Mouse (Mus musculus): ENCODE results near the gene Ppa2. TPM values are rescaled to one million over a fixed set of nuclear protein-coding genes. Genes with fewer than 3 reads are reported as not detected.
A peak's percentile ranks its signal among the peaks of the same experiment; 100 is the strongest.

The Ppa2 gene
- polyA plus RNA-seq, 1 experiment = 14.6 TPM

DNA sequence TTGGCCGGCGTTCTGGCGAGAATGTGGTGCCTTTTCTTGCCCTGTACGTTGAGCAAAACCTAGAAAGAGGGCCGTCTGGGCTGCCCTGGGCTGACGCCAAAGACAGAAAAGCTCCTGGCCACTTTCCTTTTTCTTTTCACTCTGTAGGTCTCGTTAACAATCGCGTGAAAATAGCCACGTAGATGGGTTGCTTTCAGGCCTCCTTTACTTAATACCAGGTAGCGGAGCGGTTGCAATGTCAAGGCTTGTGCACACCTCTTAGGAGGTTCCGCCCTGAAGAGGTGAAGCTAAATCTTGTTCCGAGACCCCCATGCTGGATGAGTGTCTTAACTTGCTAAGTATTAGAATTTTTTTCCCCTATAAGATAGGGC lies 884 bp downstream of the Ppa2 start:
- 24% methylated on average over 14 of the region's 14 CpGs for WGBS
- no peak for TF ChIP-seq CTCF (IDR thresholded peaks at IDR 0.05; ENCODE audit: extremely low read depth, insufficient read depth, insufficient read length, insufficient replicate concordance)
- no peak for TF ChIP-seq POLR2A (IDR thresholded peaks at IDR 0.05; ENCODE audit: low read depth, low read length)
- Histone ChIP-seq H3K36me3 (ENCODE audit: control insufficient read depth, insufficient read depth, low read length) (no peaks in the 10 kb centered on the region), H3K27ac (ENCODE audit: insufficient read depth, low read length) (peak overlapping the region; percentile 97), H3K4me3 (ENCODE audit: extremely low read depth, insufficient read depth, insufficient read length) (peak overlapping the region; percentile 76), H3K4me1 (ENCODE audit: control insufficient read depth, insufficient read depth, insufficient read length) (no peaks in the 10 kb centered on the region; the same call in 1 of the 2 replicates), H3K27me3 (ENCODE audit: control insufficient read depth, insufficient read depth, low read length) (no peaks in the 10 kb centered on the region)
- no peak for DNase-seq (ENCODE audit: low read depth in 1 of 2, low spot score in 2 of 2)

DNA sequence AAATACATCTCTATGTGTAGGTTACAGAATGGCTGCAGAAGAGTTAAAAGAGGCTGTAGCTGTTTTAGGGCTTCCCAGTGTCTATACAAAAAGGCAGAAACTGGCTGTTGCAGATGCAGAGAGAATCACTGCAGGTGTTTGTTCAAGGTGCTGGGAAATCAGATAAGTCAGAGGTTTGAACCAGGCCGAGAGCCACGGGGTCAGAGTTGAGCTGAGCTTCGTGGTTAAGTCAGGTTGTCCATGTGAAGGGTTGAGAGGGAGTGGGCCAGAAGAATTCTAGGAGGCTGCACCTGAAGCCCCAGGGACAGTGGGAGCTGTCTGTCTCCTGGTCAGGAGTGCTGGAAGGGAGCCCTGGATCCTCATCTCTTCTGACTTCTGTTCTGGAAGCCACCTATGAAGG lies 2.4 kb downstream of the Ppa2 start:
- Histone ChIP-seq H3K4me3 (ENCODE audit: extremely low read depth, insufficient read depth, insufficient read length) (no peak overlapping the region), H3K27ac (ENCODE audit: insufficient read depth, low read length) (no peak overlapping the region), H3K36me3 (ENCODE audit: control insufficient read depth, insufficient read depth, low read length) (no peaks in the 10 kb centered on the region), H3K4me1 (ENCODE audit: control insufficient read depth, insufficient read depth, insufficient read length) (no peaks in the 10 kb centered on the region; the same call in 1 of the 2 replicates), H3K27me3 (ENCODE audit: control insufficient read depth, insufficient read depth, low read length) (no peaks in the 10 kb centered on the region)
- no peak for DNase-seq (ENCODE audit: low read depth in 1 of 2, low spot score in 2 of 2)
- WGBS = 85% methylated on average over 3 of the region's 3 CpGs
- TF ChIP-seq POLR2A (IDR thresholded peaks at IDR 0.05; ENCODE audit: low read depth, low read length) = no peak
- no peak for TF ChIP-seq CTCF (IDR thresholded peaks at IDR 0.05; ENCODE audit: extremely low read depth, insufficient read depth, insufficient read length, insufficient replicate concordance)

DNA sequence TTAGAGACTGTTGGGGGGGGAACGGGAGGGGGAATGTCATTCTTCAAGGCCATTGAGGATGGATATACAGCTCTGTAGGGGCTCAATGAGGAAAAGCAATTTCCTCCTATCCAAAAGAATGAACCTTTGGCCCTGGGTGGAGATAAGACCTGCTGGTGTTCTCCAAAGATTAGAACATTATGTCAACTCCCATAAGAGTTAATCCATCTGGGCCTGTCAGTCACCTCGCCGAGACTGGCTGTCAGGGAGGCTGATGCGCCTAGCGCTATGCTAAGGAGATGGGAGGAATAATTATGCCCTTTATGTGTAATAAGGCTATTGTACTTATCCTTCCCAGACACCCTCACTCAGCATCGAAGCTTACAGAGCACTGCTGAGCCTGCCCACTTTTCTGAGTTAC lies 2.9 kb downstream of the Ppa2 start:
- Histone ChIP-seq H3K4me3 (ENCODE audit: extremely low read depth, insufficient read depth, insufficient read length) (no peak overlapping the region), H3K36me3 (ENCODE audit: control insufficient read depth, insufficient read depth, low read length) (no peaks in the 10 kb centered on the region), H3K4me1 (ENCODE audit: control insufficient read depth, insufficient read depth, insufficient read length) (no peaks in the 10 kb centered on the region; the same call in 1 of the 2 replicates), H3K27ac (ENCODE audit: insufficient read depth, low read length) (no peak overlapping the region), H3K27me3 (ENCODE audit: control insufficient read depth, insufficient read depth, low read length) (no peaks in the 10 kb centered on the region)
- 87% methylated on average over 6 of the region's 6 CpGs for WGBS
- no peak for DNase-seq (ENCODE audit: low read depth in 1 of 2, low spot score in 2 of 2)
- TF ChIP-seq POLR2A (IDR thresholded peaks at IDR 0.05; ENCODE audit: low read depth, low read length) (no peak), CTCF (IDR thresholded peaks at IDR 0.05; ENCODE audit: extremely low read depth, insufficient read depth, insufficient read length, insufficient replicate concordance) (no peak)

DNA sequence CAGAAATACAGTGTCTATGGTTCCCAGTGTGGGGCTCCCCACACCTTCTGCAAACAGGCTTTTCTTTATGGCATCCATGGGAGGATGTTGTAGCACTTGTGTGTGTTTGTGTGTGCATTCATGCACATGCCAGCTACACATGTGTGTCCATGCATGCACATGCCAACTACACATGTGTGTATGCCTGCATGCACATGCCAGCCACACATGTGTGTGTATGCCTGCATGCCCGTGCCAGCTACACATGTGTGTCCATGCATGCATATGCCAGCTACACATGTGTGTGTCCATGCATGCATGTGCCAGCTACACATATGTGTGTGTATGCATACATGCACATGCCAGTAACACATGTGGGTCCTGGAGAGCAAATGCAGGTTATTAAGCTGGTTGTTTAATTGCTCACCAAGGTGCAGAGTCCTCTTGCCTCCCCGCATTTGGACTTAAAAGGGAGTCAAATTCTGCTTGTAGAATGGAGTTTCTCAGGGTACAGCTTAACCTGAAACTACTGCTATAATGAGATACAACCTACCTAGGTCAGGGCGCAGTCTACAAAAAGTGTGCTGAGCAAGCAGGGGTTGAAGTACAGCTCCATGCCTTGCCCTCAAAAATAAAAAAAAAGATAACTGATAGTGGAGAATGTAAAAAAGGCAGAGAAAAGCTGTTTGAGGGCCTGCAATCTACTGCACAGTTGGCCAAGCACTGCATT lies 3.7 kb downstream of the Ppa2 start:
- Histone ChIP-seq H3K27me3 (ENCODE audit: control insufficient read depth, insufficient read depth, low read length) (no peaks in the 10 kb centered on the region), H3K36me3 (ENCODE audit: control insufficient read depth, insufficient read depth, low read length) (no peaks in the 10 kb centered on the region), H3K4me3 (ENCODE audit: extremely low read depth, insufficient read depth, insufficient read length) (no peak overlapping the region), H3K4me1 (ENCODE audit: control insufficient read depth, insufficient read depth, insufficient read length) (no peaks in the 10 kb centered on the region; the same call in 1 of the 2 replicates), H3K27ac (ENCODE audit: insufficient read depth, low read length) (no peak overlapping the region)
- no peak for TF ChIP-seq POLR2A (IDR thresholded peaks at IDR 0.05; ENCODE audit: low read depth, low read length)
- no peak for TF ChIP-seq CTCF (IDR thresholded peaks at IDR 0.05; ENCODE audit: extremely low read depth, insufficient read depth, insufficient read length, insufficient replicate concordance)
- 91% methylated on average over 3 of the region's 3 CpGs for WGBS
- no peak for DNase-seq (ENCODE audit: low read depth in 1 of 2, low spot score in 2 of 2)

DNA sequence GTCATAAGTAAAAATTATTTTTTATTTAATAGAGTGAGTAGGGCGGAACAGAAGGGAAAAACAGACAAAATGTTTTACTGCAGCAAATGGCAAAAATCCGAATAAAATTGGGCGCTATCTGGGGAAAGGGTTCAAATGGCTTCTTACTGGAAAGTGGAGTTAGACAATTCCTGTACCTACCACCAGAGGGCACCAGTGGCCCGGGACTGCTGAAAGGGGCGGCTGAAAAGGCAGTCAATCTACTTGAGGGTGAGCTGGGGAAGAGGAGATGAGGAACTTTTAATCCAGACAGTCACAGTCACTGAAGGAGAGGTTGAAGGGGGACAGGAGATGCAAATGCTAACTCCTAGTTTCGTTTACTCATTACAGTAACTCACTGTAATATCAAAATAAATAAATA lies 4.6 kb downstream of the Ppa2 start:
- H3K27me3 ChIP-seq (ENCODE audit: control insufficient read depth, insufficient read depth, low read length) = no peaks in the 10 kb centered on the region
- DNase-seq (ENCODE audit: low read depth in 1 of 2, low spot score in 2 of 2) = peak; percentile 47 to 82
- H3K4me1 ChIP-seq (ENCODE audit: control insufficient read depth, insufficient read depth, insufficient read length) = no peaks in the 10 kb centered on the region; the same call in 1 of the 2 replicates
- WGBS = 19% methylated on average over 6 of the region's 6 CpGs
- TF ChIP-seq POLR2A (IDR thresholded peaks at IDR 0.05; ENCODE audit: low read depth, low read length) (no peak), CTCF (IDR thresholded peaks at IDR 0.05; ENCODE audit: extremely low read depth, insufficient read depth, insufficient read length, insufficient replicate concordance) (peak; percentile 89; the same call in 1 of the 2 replicates)
- H3K4me3 ChIP-seq (ENCODE audit: extremely low read depth, insufficient read depth, insufficient read length) = no peak overlapping the region
- H3K27ac ChIP-seq (ENCODE audit: insufficient read depth, low read length) = no peak overlapping the region
- H3K36me3 ChIP-seq (ENCODE audit: control insufficient read depth, insufficient read depth, low read length) = no peaks in the 10 kb centered on the region

DNA sequence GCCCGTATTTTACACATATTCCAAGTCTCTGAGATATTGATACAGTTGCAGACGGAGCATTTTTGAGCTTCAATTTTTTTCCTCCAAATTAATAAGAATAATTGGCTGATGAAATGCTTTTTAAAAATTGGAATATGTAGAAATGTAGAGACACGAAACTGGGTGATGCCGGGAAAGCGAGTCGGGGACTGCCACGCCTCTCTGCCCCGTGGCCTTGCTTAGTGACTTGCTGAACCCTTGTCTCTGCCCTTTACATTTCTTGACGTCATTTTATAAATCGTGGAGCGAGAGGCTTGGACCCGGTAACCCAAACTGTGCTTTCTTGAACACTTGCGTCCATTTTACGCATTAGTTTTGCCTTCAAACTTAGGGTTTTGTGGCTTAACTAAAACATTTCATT lies 5.1 kb downstream of the Ppa2 start:
- H3K4me3 ChIP-seq (ENCODE audit: extremely low read depth, insufficient read depth, insufficient read length) = no peak overlapping the region
- no peak for TF ChIP-seq CTCF (IDR thresholded peaks at IDR 0.05; ENCODE audit: extremely low read depth, insufficient read depth, insufficient read length, insufficient replicate concordance)
- no peak for TF ChIP-seq POLR2A (IDR thresholded peaks at IDR 0.05; ENCODE audit: low read depth, low read length)
- WGBS = 94% methylated on average over 14 of the region's 14 CpGs
- no peaks in the 10 kb centered on the region for H3K27me3 ChIP-seq (ENCODE audit: control insufficient read depth, insufficient read depth, low read length)
- no peaks in the 10 kb centered on the region; the same call in 1 of the 2 replicates for H3K4me1 ChIP-seq (ENCODE audit: control insufficient read depth, insufficient read depth, insufficient read length)
- no peaks in the 10 kb centered on the region for H3K36me3 ChIP-seq (ENCODE audit: control insufficient read depth, insufficient read depth, low read length)
- no peak overlapping the region for H3K27ac ChIP-seq (ENCODE audit: insufficient read depth, low read length)
- no peak for DNase-seq (ENCODE audit: low read depth in 1 of 2, low spot score in 2 of 2)

DNA sequence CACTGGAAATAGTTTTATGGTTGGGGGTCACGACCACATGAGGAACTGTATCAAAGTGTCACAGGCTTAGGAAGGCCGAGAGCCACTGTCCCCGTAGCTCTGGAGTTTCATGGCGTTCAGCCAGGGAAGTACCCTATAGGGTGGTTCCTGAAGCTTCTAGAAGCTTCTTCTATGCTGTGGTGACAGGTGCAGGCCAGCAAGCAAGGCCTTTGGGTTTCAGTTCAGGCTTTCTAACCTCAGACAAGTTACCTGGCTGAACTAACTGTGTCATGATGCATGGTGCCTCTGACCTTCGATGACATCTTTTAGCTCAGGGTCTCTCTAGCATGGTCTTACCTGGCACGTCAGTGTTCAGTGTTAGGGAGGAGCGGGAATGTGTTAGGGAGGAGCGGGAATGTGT lies 5.7 kb downstream of the Ppa2 start:
- no peaks in the 10 kb centered on the region; the same call in 1 of the 2 replicates for H3K4me1 ChIP-seq (ENCODE audit: control insufficient read depth, insufficient read depth, insufficient read length)
- TF ChIP-seq CTCF (IDR thresholded peaks at IDR 0.05; ENCODE audit: extremely low read depth, insufficient read depth, insufficient read length, insufficient replicate concordance) (no peak), POLR2A (IDR thresholded peaks at IDR 0.05; ENCODE audit: low read depth, low read length) (no peak)
- no peaks in the 10 kb centered on the region for H3K27me3 ChIP-seq (ENCODE audit: control insufficient read depth, insufficient read depth, low read length)
- 76% methylated on average over 8 of the region's 8 CpGs for WGBS
- H3K36me3 ChIP-seq (ENCODE audit: control insufficient read depth, insufficient read depth, low read length) = no peaks in the 10 kb centered on the region
- no peak overlapping the region for H3K4me3 ChIP-seq (ENCODE audit: extremely low read depth, insufficient read depth, insufficient read length)
- DNase-seq (ENCODE audit: low read depth in 1 of 2, low spot score in 2 of 2) = no peak
- H3K27ac ChIP-seq (ENCODE audit: insufficient read depth, low read length) = no peak overlapping the region
